Mouse (Mus musculus) G1E (cell line): ENCODE results near the gene Olfr1164. TPM values are rescaled to one million over a fixed set of nuclear protein-coding genes. Genes with fewer than 3 reads are reported as not detected.

ENCODE experiments used
- ATAC-seq: 2 replicates; pipeline ENCODE4 v1.8.0; 2016; ENCODE audit warnings: mild to moderate bottlenecking; ENCODE audit not compliant: insufficient number of reproducible peaks, poor library complexity, low FRiP score, severe bottlenecking; ENCODE audit errors: extremely low read depth
- DNase-seq: peaks from one replicate; pipeline ENCODE4 v3.0.0; 2012; ENCODE audit warnings: low spot score
- H3K27me3 ChIP-seq: 2 replicates; pipeline ENCODE4 v1.6.1; 2012; ENCODE audit warnings: mild to moderate bottlenecking, low read length, inconsistent platforms; ENCODE audit not compliant: insufficient read depth
- H3K36me3 ChIP-seq: replicated peaks from 2 replicates; pipeline ENCODE3; 2012; ENCODE audit warnings: mild to moderate bottlenecking, inconsistent platforms
- H3K4me1 ChIP-seq: 2 replicates; pipeline ENCODE4 v1.6.1; 2012; ENCODE audit warnings: low read depth, low read length, inconsistent platforms, mixed read lengths; ENCODE audit not compliant: insufficient read depth
- H3K4me3 ChIP-seq: 2 replicates; pipeline ENCODE4 v1.5.1; 2012; ENCODE audit warnings: low read depth, mild to moderate bottlenecking, inconsistent platforms, low read length, moderate library complexity, mixed read lengths
- H3K9me3 ChIP-seq: replicated peaks from 2 replicates; pipeline ENCODE4 v1.6.1; 2012; ENCODE audit warnings: inconsistent platforms
- CTCF ChIP-seq: IDR thresholded peaks from 2 replicates; pipeline ENCODE4 v1.5.1; 2012; ENCODE audit warnings: low read depth, low read length, inconsistent platforms, mixed read lengths
- GATA1 ChIP-seq: IDR thresholded peaks from 2 replicates; pipeline ENCODE4 v1.6.1; 2012; ENCODE audit warnings: borderline replicate concordance, low read length, inconsistent platforms, mixed read lengths
- GATA2 ChIP-seq: IDR thresholded peaks from 2 replicates; pipeline ENCODE4 v1.6.1; 2012; ENCODE audit warnings: low read depth, low read length, inconsistent platforms, borderline replicate concordance
- POLR2AphosphoS5 ChIP-seq: IDR thresholded peaks from 2 replicates; pipeline ENCODE4 v1.6.1; 2012; ENCODE audit warnings: low read depth, low read length, inconsistent platforms; ENCODE audit not compliant: insufficient replicate concordance
- TAL1 ChIP-seq: conservative IDR thresholded peaks from 2 replicates; pipeline ENCODE4 v1.6.1; 2012; ENCODE audit warnings: low read depth, low read length, inconsistent platforms, mixed read lengths
- polyA plus RNA-seq: library from polyadenylated mRNA; stranded (reverse); fragments of >175 nt; gene quantifications from 2 replicates; pipeline ENCODE4 v1.2.3, GENCODE M21; 2012
- total RNA-seq, 2 experiments: library from RNA; stranded (forward) in 1 of 2; stranded (reverse) in 1 of 2; fragments of 200-1000 nt in 1 of 2; fragments of >200 nt in 1 of 2; fragmentation: Nextera tagmentation in 1 of 2; gene quantifications; 2 replicates each; pipeline ENCODE4 v1.2.3; 2014 to 2017

Olfr1164 gene
- total RNA-seq (2014; fragmentation: Nextera tagmentation) (not detected in 2 replicates), total RNA-seq (2017) (not detected in 2 replicates), polyA plus RNA-seq (not detected in 2 replicates)

- Histone ChIP-seq H3K4me1 (no peaks in the 10 kb centered on the region), H3K27me3 (no peaks in the 10 kb centered on the region), H3K36me3 (no peaks in the 10 kb centered on the region), H3K9me3 (no peaks in the 10 kb centered on the region), H3K4me3 (no peak within 1 kb of the TSS)
- DNase-seq, result no peak
- TF ChIP-seq TAL1 (no peak), POLR2AphosphoS5 (no peak), GATA2 (no peak), CTCF (no peak), GATA1 (no peak)
- ATAC-seq, result no peak
These were observed at the start of gene Olfr1164 for GRCm38 (mm10) chr2:88093866-88094265. Gene Olfr1164 (minus strand): TSS chr2:88093966.

- ATAC-seq (no peak), DNase-seq (no peak)
- Histone ChIP-seq H3K9me3 (no peaks in the 10 kb centered on the region), H3K27me3 (no peaks in the 10 kb centered on the region), H3K4me3 (no peak within 1 kb of the TSS), H3K4me1 (no peaks in the 10 kb centered on the region), H3K36me3 (no peaks in the 10 kb centered on the region)
- TF ChIP-seq POLR2AphosphoS5, result no peak
- TF ChIP-seq CTCF, result no peak
- TF ChIP-seq TAL1, result no peak
- TF ChIP-seq GATA2, result no peak
- no peak for TF ChIP-seq GATA1
These were observed 34.4 kb upstream of the Olfr1164 start, which contains the start of gene Olfr1166 for GRCm38 (mm10) chr2:88128172-88128571. Gene Olfr1166 (minus strand): TSS chr2:88128272.

GRCm38 (mm10) chr2:88071730-88072129, 22.0 kb downstream of the Olfr1164 start, which contains the start of gene Olfr1163:
Gene Olfr1163 (minus strand): TSS chr2:88071830.
- Histone ChIP-seq H3K36me3 (no peaks in the 10 kb centered on the region), H3K4me1 (no peaks in the 10 kb centered on the region), H3K4me3 (no peak within 1 kb of the TSS), H3K27me3 (no peaks in the 10 kb centered on the region), H3K9me3 (no peaks in the 10 kb centered on the region)
- TF ChIP-seq POLR2AphosphoS5 (no peak), CTCF (no peak), GATA2 (no peak), TAL1 (no peak), GATA1 (no peak)
- ATAC-seq (no peak), DNase-seq (no peak)

- no peak for ATAC-seq
- no peak for TF ChIP-seq GATA1
- TF ChIP-seq GATA2, result no peak
- no peak for TF ChIP-seq CTCF
- TF ChIP-seq TAL1, result no peak
- no peak for TF ChIP-seq POLR2AphosphoS5
- Histone ChIP-seq H3K36me3 (no peaks in the 10 kb centered on the region), H3K4me3 (no peak overlapping the region), H3K27me3 (no peaks in the 10 kb centered on the region), H3K4me1 (no peaks in the 10 kb centered on the region), H3K9me3 (peaks cover 6% of the 10 kb centered on the region; the same call in 1 of the 2 replicates)
- DNase-seq, result no peak
These were observed 30.2 kb downstream of the Olfr1164 start for GRCm38 (mm10) chr2:88063587-88063986.

- TF ChIP-seq TAL1 (no peak), GATA1 (no peak), GATA2 (no peak), CTCF (no peak), POLR2AphosphoS5 (no peak)
- no peak for DNase-seq
- Histone ChIP-seq H3K27me3 (no peaks in the 10 kb centered on the region), H3K9me3 (no peaks in the 10 kb centered on the region), H3K4me1 (no peaks in the 10 kb centered on the region), H3K4me3 (no peak within 1 kb of the TSS), H3K36me3 (no peaks in the 10 kb centered on the region)
- no peak for ATAC-seq
These were observed 42.7 kb downstream of the Olfr1164 start, which contains the start of gene Olfr1162 for GRCm38 (mm10) chr2:88051029-88051428. Gene Olfr1162 (minus strand): TSS chr2:88051129.

Other genes starting within 250 kb of the Olfr1164 start
Only the 20 nearest of the 23 such genes appear.
- gene Olfr1152, start 227.5 kb downstream of the Olfr1164 start, total RNA-seq (2014; fragmentation: Nextera tagmentation), result not detected in 2 replicates
- 0.12 and 0.16 TPM in 2 replicates for gene Olfr1152, start 227.5 kb downstream of the Olfr1164 start, total RNA-seq (2017)
- gene Olfr1152, start 227.5 kb downstream of the Olfr1164 start, polyA plus RNA-seq, result not detected in 2 replicates
- not detected in 2 replicates for gene Olfr1153, start 199.0 kb downstream of the Olfr1164 start, total RNA-seq (2014; fragmentation: Nextera tagmentation)
- gene Olfr1153, start 199.0 kb downstream of the Olfr1164 start, total RNA-seq (2017), result 0.12 and 0.27 TPM in 2 replicates
- not detected in 2 replicates for gene Olfr1153, start 199.0 kb downstream of the Olfr1164 start, polyA plus RNA-seq
- gene Olfr1154, start 188.8 kb downstream of the Olfr1164 start, total RNA-seq (2014; fragmentation: Nextera tagmentation), result not detected in 2 replicates
- gene Olfr1154, start 188.8 kb downstream of the Olfr1164 start, total RNA-seq (2017), result not detected in 2 replicates
- not detected in 2 replicates for gene Olfr1154, start 188.8 kb downstream of the Olfr1164 start, polyA plus RNA-seq
- gene Olfr1155, start 148.8 kb downstream of the Olfr1164 start, total RNA-seq (2014; fragmentation: Nextera tagmentation), result not detected in 2 replicates
- gene Olfr1155, start 148.8 kb downstream of the Olfr1164 start, total RNA-seq (2017), result 0.06 and 0.33 TPM in 2 replicates
- gene Olfr1155, start 148.8 kb downstream of the Olfr1164 start, polyA plus RNA-seq, result not detected in 2 replicates
- not detected in 2 replicates for gene Olfr1156, start 140.9 kb downstream of the Olfr1164 start, total RNA-seq (2014; fragmentation: Nextera tagmentation)
- gene Olfr1156, start 140.9 kb downstream of the Olfr1164 start, total RNA-seq (2017), result 0.16 and 0.29 TPM in 2 replicates
- gene Olfr1156, start 140.9 kb downstream of the Olfr1164 start, polyA plus RNA-seq, result not detected in 2 replicates
- gene Olfr1157, start 125.7 kb downstream of the Olfr1164 start, total RNA-seq (2014; fragmentation: Nextera tagmentation), result not detected in 2 replicates
- not detected in 2 replicates for gene Olfr1157, start 125.7 kb downstream of the Olfr1164 start, total RNA-seq (2017)
- not detected in 2 replicates for gene Olfr1157, start 125.7 kb downstream of the Olfr1164 start, polyA plus RNA-seq
- not detected in 2 replicates for gene Olfr74, start 119.3 kb downstream of the Olfr1164 start, total RNA-seq (2014; fragmentation: Nextera tagmentation)
- not detected in 2 replicates for gene Olfr74, start 119.3 kb downstream of the Olfr1164 start, total RNA-seq (2017)
- gene Olfr74, start 119.3 kb downstream of the Olfr1164 start, polyA plus RNA-seq, result not detected in 2 replicates
- gene Olfr1158, start 103.9 kb downstream of the Olfr1164 start, total RNA-seq (2014; fragmentation: Nextera tagmentation), result not detected in 2 replicates
- 0.29 TPM in 1 of 2 replicates, not detected in the other for gene Olfr1158, start 103.9 kb downstream of the Olfr1164 start, total RNA-seq (2017)
- gene Olfr1158, start 103.9 kb downstream of the Olfr1164 start, polyA plus RNA-seq, result not detected in 2 replicates
- gene Olfr1160, start 85.7 kb downstream of the Olfr1164 start, total RNA-seq (2014; fragmentation: Nextera tagmentation), result not detected in 2 replicates
- gene Olfr1160, start 85.7 kb downstream of the Olfr1164 start, total RNA-seq (2017), result 0.16 and 0.29 TPM in 2 replicates
- not detected in 2 replicates for gene Olfr1160, start 85.7 kb downstream of the Olfr1164 start, polyA plus RNA-seq
- gene Olfr1161, start 71.2 kb downstream of the Olfr1164 start, total RNA-seq (2014; fragmentation: Nextera tagmentation), result not detected in 2 replicates
- 0.23 TPM in 1 of 2 replicates, not detected in the other for gene Olfr1161, start 71.2 kb downstream of the Olfr1164 start, total RNA-seq (2017)
- not detected in 2 replicates for gene Olfr1161, start 71.2 kb downstream of the Olfr1164 start, polyA plus RNA-seq
- not detected in 2 replicates for gene Olfr73, start 56.3 kb downstream of the Olfr1164 start, total RNA-seq (2014; fragmentation: Nextera tagmentation)
- 0.38 TPM in 1 of 2 replicates, not detected in the other for gene Olfr73, start 56.3 kb downstream of the Olfr1164 start, total RNA-seq (2017)
- gene Olfr73, start 56.3 kb downstream of the Olfr1164 start, polyA plus RNA-seq, result not detected in 2 replicates
- gene Olfr1162, start 42.8 kb downstream of the Olfr1164 start, total RNA-seq (2014; fragmentation: Nextera tagmentation), result not detected in 2 replicates
- gene Olfr1162, start 42.8 kb downstream of the Olfr1164 start, total RNA-seq (2017), result 0.06 TPM in 1 of 2 replicates, not detected in the other
- gene Olfr1162, start 42.8 kb downstream of the Olfr1164 start, polyA plus RNA-seq, result not detected in 2 replicates
- gene Olfr1163, start 22.1 kb downstream of the Olfr1164 start, total RNA-seq (2014; fragmentation: Nextera tagmentation), result not detected in 2 replicates
- gene Olfr1163, start 22.1 kb downstream of the Olfr1164 start, total RNA-seq (2017), result 0.12 TPM in 1 of 2 replicates, not detected in the other
- gene Olfr1163, start 22.1 kb downstream of the Olfr1164 start, polyA plus RNA-seq, result not detected in 2 replicates
- gene Olfr1166, start 34.3 kb upstream of the Olfr1164 start, total RNA-seq (2014; fragmentation: Nextera tagmentation), result not detected in 2 replicates
- 0.05 TPM in 1 of 2 replicates, not detected in the other for gene Olfr1166, start 34.3 kb upstream of the Olfr1164 start, total RNA-seq (2017)
- gene Olfr1166, start 34.3 kb upstream of the Olfr1164 start, polyA plus RNA-seq, result not detected in 2 replicates
- gene Olfr1167, start 61.2 kb upstream of the Olfr1164 start, total RNA-seq (2014; fragmentation: Nextera tagmentation), result not detected in 2 replicates
- 0.16 TPM in 1 of 2 replicates, not detected in the other for gene Olfr1167, start 61.2 kb upstream of the Olfr1164 start, total RNA-seq (2017)
- gene Olfr1167, start 61.2 kb upstream of the Olfr1164 start, polyA plus RNA-seq, result not detected in 2 replicates
- gene Olfr1168, start 87.9 kb upstream of the Olfr1164 start, total RNA-seq (2014; fragmentation: Nextera tagmentation), result not detected in 2 replicates
- 0.11 TPM in 1 of 2 replicates, not detected in the other for gene Olfr1168, start 87.9 kb upstream of the Olfr1164 start, total RNA-seq (2017)
- gene Olfr1168, start 87.9 kb upstream of the Olfr1164 start, polyA plus RNA-seq, result not detected in 2 replicates
- gene Olfr1170, start 134.4 kb upstream of the Olfr1164 start, total RNA-seq (2014; fragmentation: Nextera tagmentation), result not detected in 2 replicates
- not detected in 2 replicates for gene Olfr1170, start 134.4 kb upstream of the Olfr1164 start, total RNA-seq (2017)
- not detected in 2 replicates for gene Olfr1170, start 134.4 kb upstream of the Olfr1164 start, polyA plus RNA-seq
- gene Olfr1173, start 185.9 kb upstream of the Olfr1164 start, total RNA-seq (2014; fragmentation: Nextera tagmentation), result not detected in 2 replicates
- gene Olfr1173, start 185.9 kb upstream of the Olfr1164 start, total RNA-seq (2017), result 0.12 TPM in 1 of 2 replicates, not detected in the other
- not detected in 2 replicates for gene Olfr1173, start 185.9 kb upstream of the Olfr1164 start, polyA plus RNA-seq
- gene Olfr1174-ps, start 221.2 kb upstream of the Olfr1164 start, total RNA-seq (2014; fragmentation: Nextera tagmentation), result not detected in 2 replicates
- 0.06 and 0.16 TPM in 2 replicates for gene Olfr1174-ps, start 221.2 kb upstream of the Olfr1164 start, total RNA-seq (2017)
- not detected in 2 replicates for gene Olfr1174-ps, start 221.2 kb upstream of the Olfr1164 start, polyA plus RNA-seq
- not detected in 2 replicates for gene Olfr1175-ps, start 233.2 kb upstream of the Olfr1164 start, total RNA-seq (2014; fragmentation: Nextera tagmentation)
- gene Olfr1175-ps, start 233.2 kb upstream of the Olfr1164 start, total RNA-seq (2017), result 0.11 and 0.12 TPM in 2 replicates
- gene Olfr1175-ps, start 233.2 kb upstream of the Olfr1164 start, polyA plus RNA-seq, result not detected in 2 replicates